Mouse (Mus musculus) liver, embryonic 14 days (tissue): ENCODE results near the gene Zfp600. TPM values are rescaled to one million over a fixed set of nuclear protein-coding genes. Genes with fewer than 3 reads are reported as not detected.

ENCODE experiments used
- polyA plus RNA-seq: library from polyadenylated mRNA; depleted of rRNA; stranded (reverse); fragments of >200 nt; gene quantifications from 2 replicates; pipeline ENCODE4 v1.2.3, GENCODE M21; 2012; rRNA removed

Zfp600 gene
- not detected in 2 replicates for polyA plus RNA-seq

GRCm38 (mm10) chr4:146156524-146156923, at the start of gene Zfp600:
Zfp600 (plus strand) TSS chr4:146156824.

Other genes with a start within 250 kb of the Zfp600 start
- 0.09 and 0.10 TPM in 2 replicates for gene Zfp987, start 59.5 kb upstream of the Zfp600 start, polyA plus RNA-seq